Mouse (Mus musculus) midbrain, embryonic 11.5 days (tissue): ENCODE results near the gene Gpr152. TPM values are rescaled to one million over a fixed set of nuclear protein-coding genes. Genes with fewer than 3 reads are reported as not detected.

Experiments
- ATAC-seq: fragments of 200-750 bp; cut with Nextera tagmentation; 2 replicates; pipeline ENCODE4 v1.8.0; 2017; ENCODE audit warnings: moderate TSS enrichment, moderate library complexity; ENCODE audit not compliant: low FRiP score
- DNase-seq: peaks from one replicate; pipeline ENCODE4 v3.0.0; 2015; ENCODE audit warnings: low spot score; ENCODE audit errors: missing footprints
- H3K27ac ChIP-seq: fragments of 300-500 bp; sonication (generic); 2 replicates; pipeline ENCODE4 v1.5.1; 2014; ENCODE audit warnings: low read depth, low read length
- H3K27me3 ChIP-seq: fragments of 300-500 bp; sonication (generic); 2 replicates; pipeline ENCODE4 v1.6.1; 2014; ENCODE audit warnings: mild to moderate bottlenecking, low read length, moderate library complexity, mixed read lengths; ENCODE audit not compliant: control insufficient read depth, insufficient read depth
- H3K36me3 ChIP-seq: fragments of 300-500 bp; sonication (generic); 2 replicates; pipeline ENCODE4 v1.6.1; 2014; ENCODE audit warnings: mild to moderate bottlenecking, low read length, moderate library complexity, mixed read lengths; ENCODE audit not compliant: control insufficient read depth, insufficient read depth
- H3K4me1 ChIP-seq: fragments of 300-500 bp; sonication (generic); 2 replicates; pipeline ENCODE4 v1.6.1; 2014; ENCODE audit warnings: low read length; ENCODE audit not compliant: control insufficient read depth, insufficient read depth
- H3K4me2 ChIP-seq: fragments of 300-500 bp; sonication (generic); 2 replicates; pipeline ENCODE4 v1.6.1; 2014; ENCODE audit warnings: mild to moderate bottlenecking, moderate library complexity
- H3K4me3 ChIP-seq: fragments of 300-500 bp; sonication (generic); 2 replicates; pipeline ENCODE4 v1.5.1; 2014; ENCODE audit warnings: low read depth, low read length
- H3K9ac ChIP-seq: fragments of 300-500 bp; sonication (generic); 2 replicates; pipeline ENCODE4 v1.6.1; 2014; ENCODE audit warnings: low read length
- H3K9me3 ChIP-seq: fragments of 300-500 bp; sonication (generic); 2 replicates; pipeline ENCODE4 v1.6.1; 2016; ENCODE audit warnings: low read length; ENCODE audit not compliant: control insufficient read depth
- WGBS: fragments of 180-500 bp; shearing (Covaris S2); extraction: QIAGEN DNeasy Blood & Tissue Kit; methylation state at CpG from one replicate; pipeline ENCODE4 v1.1.7; 2014; 5-methylcytosine and 5-hydroxymethylcytosine counted together
- polyA plus RNA-seq: library from polyadenylated mRNA; unstranded; fragments of >200 nt; fragmentation: Nextera tagmentation; extraction: Ambion mirVana; gene quantifications from 2 replicates; pipeline ENCODE4 v1.2.1, GENCODE M21; 2014

The Gpr152 gene
- polyA plus RNA-seq, 1 experiment from 2014 or later = not detected

- DNase-seq (no peak), ATAC-seq (no peak)
- Histone ChIP-seq H3K9ac (no peak overlapping the region), H3K9me3 (no peaks in the 10 kb centered on the region), H3K4me1 (peaks cover 12% of the 10 kb centered on the region), H3K4me2 (no peak overlapping the region), H3K4me3 (no peak overlapping the region), H3K36me3 (peaks cover 22% of the 10 kb centered on the region), H3K27ac (no peak overlapping the region), H3K27me3 (no peaks in the 10 kb centered on the region)
- WGBS = 87% methylated on average over 12 of the region's 12 CpGs
Measured at GRCm38 (mm10) chr19:4194776-4195650, 55.4 kb downstream of the Gpr152 start.

Other genes starting within 250 kb of the Gpr152 start
- gene Tcirg1, start 232.7 kb upstream of the Gpr152 start, polyA plus RNA-seq = 7.7 and 8.9 TPM in 2 replicates
- gene Ndufs8, start 227.0 kb upstream of the Gpr152 start, polyA plus RNA-seq = 209 and 235 TPM in 2 replicates
- 0.67 and 0.99 TPM in 2 replicates for gene Aldh3b1, start 210.0 kb upstream of the Gpr152 start, polyA plus RNA-seq
- 5.9 and 7.1 TPM in 2 replicates for gene Unc93b1, start 204.6 kb upstream of the Gpr152 start, polyA plus RNA-seq
- not detected in 2 replicates for gene Aldh3b3, start 181.1 kb upstream of the Gpr152 start, polyA plus RNA-seq
- 0.44 and 0.50 TPM in 2 replicates for gene Aldh3b2, start 167.5 kb upstream of the Gpr152 start, polyA plus RNA-seq
- 1.0 and 1.6 TPM in 2 replicates for gene Acy3, start 153.2 kb upstream of the Gpr152 start, polyA plus RNA-seq
- not detected in 2 replicates for gene Tbx10, start 147.0 kb upstream of the Gpr152 start, polyA plus RNA-seq
- 14.0 and 15.1 TPM in 2 replicates for gene Nudt8, start 139.2 kb upstream of the Gpr152 start, polyA plus RNA-seq
- 0.87 and 1.5 TPM in 2 replicates for gene Gm49405, start 139.2 kb upstream of the Gpr152 start, polyA plus RNA-seq
- 1.5 TPM in 2 replicates for gene Doc2g, start 136.5 kb upstream of the Gpr152 start, polyA plus RNA-seq
- 180 TPM in 2 replicates for gene Ndufv1, start 127.0 kb upstream of the Gpr152 start, polyA plus RNA-seq
- 337 and 342 TPM in 2 replicates for gene Gstp1, start 101.8 kb upstream of the Gpr152 start, polyA plus RNA-seq
- gene Gstp2, start 93.8 kb upstream of the Gpr152 start, polyA plus RNA-seq = 1.1 and 3.8 TPM in 2 replicates
- not detected in 2 replicates for gene Gstp3, start 80.2 kb upstream of the Gpr152 start, polyA plus RNA-seq
- not detected in 2 replicates for gene Cabp2, start 58.2 kb upstream of the Gpr152 start, polyA plus RNA-seq
- gene Cdk2ap2, start 42.6 kb upstream of the Gpr152 start, polyA plus RNA-seq = 60.8 and 73.5 TPM in 2 replicates
- 11.2 and 11.3 TPM in 2 replicates for gene Pitpnm1, start 39.8 kb upstream of the Gpr152 start, polyA plus RNA-seq
- 54.9 and 58.9 TPM in 2 replicates for gene Aip, start 13.9 kb upstream of the Gpr152 start, polyA plus RNA-seq
- gene Cabp4, start 4.2 kb downstream of the Gpr152 start, polyA plus RNA-seq = 0.11 TPM in 1 of 2 replicates, not detected in the other
- gene Coro1b, start 8.8 kb downstream of the Gpr152 start, polyA plus RNA-seq = 105 and 127 TPM in 2 replicates
- gene Ptprcap, start 13.8 kb downstream of the Gpr152 start, polyA plus RNA-seq = 0.75 and 1.7 TPM in 2 replicates
- 35.4 and 46.8 TPM in 2 replicates for gene Rps6kb2, start 23.6 kb downstream of the Gpr152 start, polyA plus RNA-seq
- 2.5 and 2.9 TPM in 2 replicates for gene Carns1, start 35.7 kb downstream of the Gpr152 start, polyA plus RNA-seq
- 0.29 and 1.5 TPM in 2 replicates for gene Tbc1d10c, start 51.5 kb downstream of the Gpr152 start, polyA plus RNA-seq
- gene Ppp1ca, start 52.3 kb downstream of the Gpr152 start, polyA plus RNA-seq = 874 and 929 TPM in 2 replicates
- 42.4 and 43.5 TPM in 2 replicates for gene Rad9a, start 61.9 kb downstream of the Gpr152 start, polyA plus RNA-seq
- gene Clcf1, start 74.5 kb downstream of the Gpr152 start, polyA plus RNA-seq = 0.31 and 0.32 TPM in 2 replicates
- gene AC109138.7, start 74.6 kb downstream of the Gpr152 start, polyA plus RNA-seq = not detected in 2 replicates
- 12.2 and 12.6 TPM in 2 replicates for gene Pold4, start 92.1 kb downstream of the Gpr152 start, polyA plus RNA-seq
- 2.1 and 2.3 TPM in 2 replicates for gene Ssh3, start 129.4 kb downstream of the Gpr152 start, polyA plus RNA-seq
- gene Ankrd13d, start 143.3 kb downstream of the Gpr152 start, polyA plus RNA-seq = 8.5 and 8.8 TPM in 2 replicates
- 13.2 and 16.5 TPM in 2 replicates for gene Grk2, start 166.4 kb downstream of the Gpr152 start, polyA plus RNA-seq